Mouse (Mus musculus) CH12.LX (cell line): ENCODE results near the gene Gna12.

Experiments used
- CHD1 ChIP-seq: IDR thresholded peaks from 2 replicates; pipeline ENCODE4 v1.6.1; 2012; ENCODE audit warnings: low read depth, low read length, improper control_type of control experiment, inconsistent platforms
- CTCF ChIP-seq, 2 experiments: IDR thresholded peaks in 1 of 2; conservative IDR thresholded peaks in 1 of 2; 2 replicates each; pipeline ENCODE4 v1.5.1; 2011 to 2012; ENCODE audit warnings: low read depth in 2 of 2, low read length in 2 of 2, improper control_type of control experiment in 1 of 2, inconsistent platforms in 1 of 2, mild to moderate bottlenecking in 1 of 2, moderate library complexity in 1 of 2
- EP300 ChIP-seq: IDR thresholded peaks from 2 replicates; pipeline ENCODE4 v1.6.1; 2011; ENCODE audit warnings: low read length, improper control_type of control experiment
- IRF4 ChIP-seq: IDR thresholded peaks from 2 replicates; pipeline ENCODE4 v1.6.1; 2014; ENCODE audit warnings: low read depth, mild to moderate bottlenecking, inconsistent platforms, low read length, improper control_type of control experiment
- JUND ChIP-seq: conservative IDR thresholded peaks from 2 replicates; pipeline ENCODE4 v1.6.1; 2011; ENCODE audit warnings: low read depth, low read length, improper control_type of control experiment
- KAT2A ChIP-seq: IDR thresholded peaks from 2 replicates; pipeline ENCODE4 v1.6.1; 2012; ENCODE audit warnings: low read length, improper control_type of control experiment, inconsistent platforms; ENCODE audit not compliant: insufficient replicate concordance
- MAX ChIP-seq: IDR thresholded peaks from 2 replicates; pipeline ENCODE4 v1.6.1; 2011; ENCODE audit warnings: low read length, improper control_type of control experiment
- MEF2A ChIP-seq: IDR thresholded peaks from 2 replicates; pipeline ENCODE4 v1.6.1; 2014; ENCODE audit warnings: low read depth, mild to moderate bottlenecking, inconsistent platforms, low read length, improper control_type of control experiment, borderline replicate concordance
- MXI1 ChIP-seq: IDR thresholded peaks from 2 replicates; pipeline ENCODE4 v1.6.1; 2011; ENCODE audit warnings: mild to moderate bottlenecking, low read depth, low read length, improper control_type of control experiment
- MYC ChIP-seq: IDR thresholded peaks from 2 replicates; pipeline ENCODE4 v1.6.1; 2011; ENCODE audit warnings: low read depth, mild to moderate bottlenecking, improper control_type of control experiment, low read length
- NRF1 ChIP-seq: IDR thresholded peaks from 2 replicates; pipeline ENCODE4 v1.6.1; 2014; ENCODE audit warnings: low read depth, mild to moderate bottlenecking, inconsistent platforms, low read length, improper control_type of control experiment, moderate library complexity
- POLR2A ChIP-seq: IDR thresholded peaks from 2 replicates; pipeline ENCODE4 v1.6.1; 2011; ENCODE audit warnings: low read depth, mild to moderate bottlenecking, improper control_type of control experiment, low read length
- SIN3A ChIP-seq: IDR thresholded peaks from 2 replicates; pipeline ENCODE4 v1.6.1; 2012; ENCODE audit warnings: low read length, improper control_type of control experiment, inconsistent platforms
- ZKSCAN1 ChIP-seq: IDR thresholded peaks from 2 replicates; pipeline ENCODE4 v1.6.1; 2012; ENCODE audit warnings: low read depth, inconsistent platforms, low read length, improper control_type of control experiment, borderline replicate concordance

DNA sequence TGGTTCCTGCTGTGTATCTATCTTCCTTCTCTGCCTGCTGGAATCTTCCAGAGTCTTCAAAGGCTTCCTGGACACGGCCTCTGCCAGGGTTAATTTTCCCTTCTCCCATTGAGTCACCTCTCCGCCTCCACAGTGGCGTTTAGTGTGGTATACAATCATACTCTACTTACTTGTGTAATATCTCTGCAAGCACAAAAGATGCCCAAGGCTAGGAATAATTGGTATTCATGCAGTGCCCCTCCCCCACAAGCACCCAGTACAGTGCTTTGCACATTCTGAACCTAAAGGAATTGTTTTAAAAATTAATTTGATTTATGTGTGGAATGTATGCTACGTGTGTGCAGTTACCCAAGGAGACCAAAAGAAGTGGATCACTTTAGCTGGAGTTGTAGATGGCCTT is 10.6 kb downstream of the Gna12 start:
- TF ChIP-seq MEF2A (no peak), CTCF (conservative IDR thresholded peaks at IDR 0.05 in 1 of 2, IDR thresholded peaks at IDR 0.05 in 1 of 2; ENCODE audit: low read depth in 2 of 2, low read length in 2 of 2) (no peak), IRF4 (no peak), SIN3A (no peak), CHD1 (no peak), JUND (no peak), ZKSCAN1 (no peak), MXI1 (no peak), MAX (no peak), NRF1 (no peak), KAT2A (no peak), MYC (no peak), POLR2A (no peak), EP300 (no peak)
